Mouse (Mus musculus) liver, embryonic 14.5 days (tissue): ENCODE measurements around the gene Pcare. TPM values are rescaled to one million over a fixed set of nuclear protein-coding genes. Genes with fewer than 3 reads are reported as not detected.

Experiments used
- ATAC-seq: fragments of 200-750 bp; cut with Nextera tagmentation; 2 replicates; pipeline ENCODE4 v1.8.0; 2017; ENCODE audit warnings: moderate number of reproducible peaks, mild to moderate bottlenecking, moderate library complexity; ENCODE audit not compliant: insufficient read depth
- DNase-seq, 3 experiments: peaks; one replicate each; pipeline ENCODE4 v3.0.0-alpha.2; 2012 to 2013; ENCODE audit warnings: low read depth in 3 of 3, low spot score in 3 of 3
- H3K27ac ChIP-seq: fragments of 300-500 bp; sonication (generic); 2 replicates; pipeline ENCODE4 v1.5.1; 2014; ENCODE audit warnings: moderate library complexity, mild to moderate bottlenecking, control low read depth, inconsistent platforms
- H3K27me3 ChIP-seq: fragments of 300-500 bp; sonication (generic); 2 replicates; pipeline ENCODE4 v1.6.1; 2014; ENCODE audit warnings: mild to moderate bottlenecking, low read length, moderate library complexity; ENCODE audit not compliant: control insufficient read depth, insufficient read depth
- H3K36me3 ChIP-seq: fragments of 300-500 bp; sonication (generic); replicated peaks from 2 replicates; pipeline ENCODE4 v1.6.1; 2014; ENCODE audit warnings: low read depth; ENCODE audit not compliant: control insufficient read depth, insufficient read depth
- H3K4me1 ChIP-seq, 2 experiments: fragments of 200-500 bp in 1 of 2; fragments of 300-500 bp in 1 of 2; sonication (generic) in 1 of 2; replicated peaks; 2 replicates each; pipeline ENCODE4 v1.6.1; 2012 to 2014; ENCODE audit warnings: antibody characterized with exemption in 1 of 2, inconsistent platforms in 1 of 2, low read length in 1 of 2; ENCODE audit not compliant: control insufficient read depth in 2 of 2, insufficient read depth in 2 of 2
- H3K4me2 ChIP-seq: fragments of 300-500 bp; sonication (generic); 2 replicates; pipeline ENCODE4 v1.6.1; 2014; ENCODE audit warnings: low read depth, mild to moderate bottlenecking, control low read depth, moderate library complexity
- H3K4me3 ChIP-seq, 2 experiments: fragments of 200-500 bp in 1 of 2; fragments of 300-500 bp in 1 of 2; sonication (generic) in 1 of 2; 2 replicates each; pipeline ENCODE4 v1.5.1; 2012 to 2014; ENCODE audit warnings: low read depth in 2 of 2, low read length in 2 of 2, mild to moderate bottlenecking in 2 of 2, control low read depth in 1 of 2, inconsistent platforms in 1 of 2, moderate library complexity in 1 of 2; ENCODE audit not compliant: insufficient read depth in 1 of 2
- H3K9ac ChIP-seq: fragments of 300-500 bp; sonication (generic); replicated peaks from 2 replicates; pipeline ENCODE4 v1.6.1; 2014; ENCODE audit warnings: mild to moderate bottlenecking, control low read depth, moderate library complexity
- H3K9me3 ChIP-seq: fragments of 300-500 bp; sonication (generic); 2 replicates; pipeline ENCODE4 v1.6.1; 2016; ENCODE audit warnings: low read length, mixed read lengths; ENCODE audit not compliant: control insufficient read depth
- CTCF ChIP-seq: IDR thresholded peaks from 2 replicates; pipeline ENCODE4 v1.5.1; 2016; ENCODE audit warnings: antibody characterized with exemption, low read depth, control low read depth
- EP300 ChIP-seq: IDR thresholded peaks from 2 replicates; pipeline ENCODE4 v1.6.1; 2016; ENCODE audit warnings: antibody characterized with exemption, low read depth
- WGBS: fragments of 180-500 bp; shearing (Covaris S2); extraction: QIAGEN DNeasy Blood & Tissue Kit; methylation state at CpG from one replicate; pipeline ENCODE4 v1.1.7; 2014; ENCODE audit not compliant: insufficient replicate concordance; 5-methylcytosine and 5-hydroxymethylcytosine counted together
- polyA plus RNA-seq, 2 experiments: library from polyadenylated mRNA; depleted of rRNA in 1 of 2; stranded (reverse) in 1 of 2; unstranded in 1 of 2; fragments of >200 nt; fragmentation: Nextera tagmentation in 1 of 2; extraction: Ambion mirVana in 1 of 2; gene quantifications; 2 replicates each; pipeline versions ENCODE4 v1.2.1 to v1.2.3; 2012 to 2014

Gene Pcare
- polyA plus RNA-seq, 2 experiments, result 0.02 to 0.03 TPM

DNA sequence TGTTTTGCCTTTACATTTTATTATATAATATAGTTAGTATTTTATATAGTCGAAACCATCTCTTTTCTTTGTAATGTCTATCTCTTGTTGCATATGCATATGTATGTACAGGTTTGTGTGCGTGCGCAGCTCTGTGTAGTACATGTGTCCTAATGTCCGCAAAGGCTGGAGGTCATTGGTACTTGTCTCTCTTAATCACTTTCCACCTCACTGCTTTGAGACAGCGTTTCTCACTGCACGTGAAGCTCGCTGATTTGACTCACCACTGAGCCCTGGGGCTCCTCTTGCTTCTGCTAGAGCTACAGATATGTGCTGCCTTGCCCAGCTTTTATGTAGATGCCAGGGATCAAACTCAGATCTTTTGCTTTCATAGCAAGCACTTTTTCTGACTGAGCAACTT, 7.8 kb upstream of the Pcare start:
- WGBS, result 65% methylated on average over 7 of the region's 7 CpGs
- no peak for ATAC-seq
- Histone ChIP-seq H3K4me2 (no peak overlapping the region), H3K9ac (no peak overlapping the region), H3K27ac (no peak overlapping the region), H3K9me3 (no peaks in the 10 kb centered on the region), H3K4me3 (no peak overlapping the region), H3K4me1 (no peaks in the 10 kb centered on the region), H3K36me3 (no peaks in the 10 kb centered on the region), H3K27me3 (no peaks in the 10 kb centered on the region)
- no peak for TF ChIP-seq EP300
- TF ChIP-seq CTCF, result no peak
- no peak for DNase-seq

DNA sequence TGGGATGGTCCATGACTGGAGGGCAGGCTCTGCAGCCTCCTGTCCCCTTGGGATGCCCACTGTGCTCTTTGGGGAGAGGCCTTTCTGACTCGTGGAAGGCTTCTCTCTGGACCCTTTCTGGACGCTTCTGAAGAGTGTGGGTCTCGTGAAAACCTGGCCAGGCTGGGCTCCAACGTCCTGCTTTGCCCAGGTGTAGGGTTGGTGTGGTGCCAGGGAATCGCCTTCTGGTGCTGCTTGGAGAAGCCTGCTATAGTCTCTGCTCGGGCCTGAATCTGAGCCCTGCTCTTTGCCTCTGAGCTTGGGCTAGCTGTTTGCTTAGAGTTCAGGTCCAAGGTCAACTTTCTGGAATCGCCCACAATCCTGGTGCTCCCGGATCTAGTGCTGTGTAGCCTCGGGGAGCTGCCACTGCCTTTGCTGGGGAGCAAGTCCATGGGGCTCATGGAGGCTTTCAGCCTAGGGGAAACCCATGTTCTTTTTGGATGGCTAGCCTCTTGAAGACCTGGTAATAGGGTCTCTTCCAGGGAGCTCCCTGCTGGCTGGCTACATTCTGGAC, 3.0 kb downstream of the Pcare start:
- Histone ChIP-seq H3K9me3 (no peaks in the 10 kb centered on the region), H3K4me3 (no peak overlapping the region), H3K4me1 (no peaks in the 10 kb centered on the region), H3K27me3 (no peaks in the 10 kb centered on the region), H3K36me3 (no peaks in the 10 kb centered on the region), H3K9ac (no peak overlapping the region), H3K4me2 (no peak overlapping the region), H3K27ac (no peak overlapping the region)
- DNase-seq (no peak), ATAC-seq (no peak)
- WGBS, result 47% methylated on average over 9 of the region's 9 CpGs
- TF ChIP-seq EP300, result no peak

DNA sequence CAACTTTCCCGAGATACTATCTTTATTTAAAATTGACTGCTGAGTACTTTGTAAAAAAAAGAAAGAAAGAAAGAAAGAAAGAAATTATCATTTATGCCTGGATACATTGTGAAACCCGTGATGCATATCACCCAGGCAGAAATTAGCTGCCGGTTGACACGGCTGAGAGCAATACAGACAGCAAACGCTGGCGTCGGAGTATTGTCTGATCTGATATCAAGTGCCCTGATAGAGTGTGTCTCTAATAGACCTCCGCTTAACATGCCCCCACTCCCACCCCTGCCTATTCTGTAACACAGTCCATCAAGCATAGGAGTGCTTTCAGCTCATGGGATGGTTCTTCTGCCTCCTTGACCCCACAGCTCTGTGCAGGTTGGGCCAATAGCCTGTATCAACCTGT, 5.1 kb downstream of the Pcare start:
- Histone ChIP-seq H3K9ac (no peak overlapping the region), H3K4me1 (no peaks in the 10 kb centered on the region), H3K27ac (no peak overlapping the region), H3K4me3 (no peak overlapping the region), H3K27me3 (no peaks in the 10 kb centered on the region), H3K9me3 (no peaks in the 10 kb centered on the region), H3K4me2 (no peak overlapping the region), H3K36me3 (no peaks in the 10 kb centered on the region)
- 73% methylated on average over 8 of the region's 8 CpGs for WGBS
- ATAC-seq, result no peak
- TF ChIP-seq EP300 (no peak), CTCF (no peak)
- no peak for DNase-seq

- Histone ChIP-seq H3K27me3 (no peaks in the 10 kb centered on the region), H3K4me3 (no peak overlapping the region), H3K4me1 (no peaks in the 10 kb centered on the region), H3K9me3 (no peaks in the 10 kb centered on the region), H3K36me3 (no peaks in the 10 kb centered on the region), H3K9ac (no peak overlapping the region), H3K27ac (no peak overlapping the region), H3K4me2 (no peak overlapping the region)
- TF ChIP-seq CTCF (no peak), EP300 (no peak)
- DNase-seq (no peak), ATAC-seq (no peak)
- 60% methylated on average over 9 of the region's 9 CpGs for WGBS
Measured at GRCm38 (mm10) chr17:71746114-71746513, 6.6 kb downstream of the Pcare start.

- H3K9me3 ChIP-seq, result no peaks in the 10 kb centered on the region
- DNase-seq (no peak), ATAC-seq (no peak)
- no peaks in the 10 kb centered on the region for H3K36me3 ChIP-seq
- no peak overlapping the region for H3K4me2 ChIP-seq
- H3K9ac ChIP-seq, result no peak overlapping the region
- H3K27me3 ChIP-seq, result no peaks in the 10 kb centered on the region
- H3K4me1 ChIP-seq, result no peaks in the 10 kb centered on the region
- no peak overlapping the region for H3K27ac ChIP-seq
- WGBS, result 42% methylated on average over 5 of the region's 5 CpGs
- H3K4me3 ChIP-seq, result no peak overlapping the region
- TF ChIP-seq CTCF, result no peak
- no peak for TF ChIP-seq EP300
Measured at GRCm38 (mm10) chr17:71742935-71743334, 9.8 kb downstream of the Pcare start.

- H3K36me3 ChIP-seq, result no peaks in the 10 kb centered on the region
- 48% methylated on average over 3 of the region's 3 CpGs for WGBS
- no peak overlapping the region for H3K9ac ChIP-seq
- ATAC-seq, result no peak
- H3K9me3 ChIP-seq, result no peaks in the 10 kb centered on the region
- no peak overlapping the region for H3K4me2 ChIP-seq
- DNase-seq, result no peak
- no peak for TF ChIP-seq EP300
- no peaks in the 10 kb centered on the region for H3K27me3 ChIP-seq
- no peaks in the 10 kb centered on the region for H3K4me1 ChIP-seq
- H3K27ac ChIP-seq, result no peak overlapping the region
- H3K4me3 ChIP-seq, result no peak overlapping the region
Measured at GRCm38 (mm10) chr17:71742156-71742555, 10.5 kb downstream of the Pcare start.
